Mouse (Mus musculus) R1 (cell line): ENCODE data around the gene Ang2.

Experiments used
- DNase-seq: peaks from one replicate; pipeline ENCODE4 v3.0.0-alpha.2; 2018; ENCODE audit warnings: low read depth, low spot score

The Ang2 gene

GRCm38 (mm10) chr14:51152249-51152870 is 46.6 kb downstream of the Ang2 start:
- DNase-seq: no peak

GRCm38 (mm10) chr14:51150206-51150831 is 48.6 kb downstream of the Ang2 start:
- no peak for DNase-seq

- DNase-seq: no peak
Observed at GRCm38 (mm10) chr14:51149164-51149563, 49.8 kb downstream of the Ang2 start.

- DNase-seq: no peak
Observed at GRCm38 (mm10) chr14:51148006-51148405, 50.9 kb downstream of the Ang2 start.

DNA sequence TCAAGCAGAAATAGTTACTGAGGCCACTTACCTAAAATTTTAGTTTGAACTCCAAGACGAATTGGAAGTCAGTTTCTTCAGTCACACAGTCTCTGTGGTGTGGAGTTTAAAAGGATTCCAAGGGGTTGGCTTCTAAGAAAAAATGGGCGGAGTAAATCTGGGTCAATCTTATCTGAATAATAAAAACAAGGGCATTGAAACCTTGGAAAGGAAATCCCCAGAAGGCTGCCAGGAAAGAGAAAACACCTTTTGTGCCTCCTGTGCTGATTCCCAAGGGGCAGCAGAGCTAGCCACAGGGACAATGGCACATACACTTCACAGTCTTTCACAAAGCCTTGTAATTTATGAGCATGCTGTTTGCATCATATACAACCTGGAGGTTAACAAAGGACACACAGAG is 52.3 kb downstream of the Ang2 start, which contains the start of gene Rnase1:
Rnase1 (minus strand) TSS at position 101 of the 400 bp plus-strand sequence.
- no peak for DNase-seq

DNA sequence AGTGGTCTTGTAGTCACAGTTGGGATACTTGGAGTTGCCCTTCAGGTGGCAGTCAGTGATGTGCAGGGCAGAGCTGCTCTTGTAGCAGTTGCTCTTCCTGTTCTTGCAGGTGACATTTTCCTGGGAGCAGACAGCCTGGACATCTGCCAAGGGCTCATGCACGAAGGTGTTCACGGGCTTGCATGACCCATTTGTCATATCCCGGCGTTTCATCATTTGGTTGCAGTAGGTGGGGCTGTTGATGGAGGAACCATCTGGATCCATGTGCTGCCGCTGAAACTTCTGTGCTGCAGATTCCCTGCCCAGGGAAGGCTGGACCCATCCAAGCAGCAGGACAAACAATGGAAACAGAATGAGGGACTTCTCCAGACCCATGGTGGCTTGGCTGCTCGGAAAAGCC is 53.4 kb downstream of the Ang2 start:
- DNase-seq: no peak
